In the genomic region with DNA sequence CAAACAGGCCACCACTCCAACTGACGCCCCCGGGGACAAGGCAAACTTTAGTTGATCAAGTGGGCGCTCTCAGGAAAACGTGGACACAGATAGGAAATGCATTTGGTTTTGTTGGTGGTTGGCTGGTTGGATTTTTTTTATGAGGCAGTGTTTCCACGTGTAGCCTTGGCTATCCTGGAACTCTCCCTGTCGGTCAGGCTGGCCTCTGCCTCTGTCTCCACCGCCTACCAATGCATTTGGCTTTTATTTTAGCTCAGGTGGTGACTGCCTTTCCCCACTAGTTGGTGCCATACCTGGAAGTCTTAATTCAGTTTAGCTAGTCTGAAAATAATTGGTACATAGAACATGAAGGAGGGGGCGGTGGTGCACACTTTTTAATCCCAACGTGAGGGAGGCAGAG, we compare ENCODE assay signal across 8 mouse cellular contexts. TPM values are rescaled to one million over a fixed set of nuclear protein-coding genes. Genes with fewer than 3 reads are reported as not detected.
DNase-seq lines count a peak whose midpoint lies in the region; ATAC-seq and TF ChIP-seq lines count a peak whose summit lies in the region.

No protein-coding gene starts in this region.

- peak; percentile 22 for DNase-seq in adrenal gland, postnatal 10 days
- no peak for DNase-seq in adrenal gland, adult 8-10 months
- peak; percentile 73 for DNase-seq in induced T-regulatory cell, adult 2 months (ENCODE audit: low read depth)
- peak in 2 of 3 experiments; percentile 22 to 47 for DNase-seq in liver, embryonic 14.5 days (ENCODE audit: low read depth in 3 of 3, low spot score in 3 of 3)
- DNase-seq in splenic B cell, adult 2 months (ENCODE audit: low read depth, low spot score), result peak; percentile 60
- DNase-seq in frontal cortex, postnatal 25 days (ENCODE audit: low spot score in 2 of 2), result no peak

- H3K4me3 ChIP-seq in embryonic facial prominence, embryonic 12.5 days, result peak overlapping the region; percentile 74
- H3K4me3 ChIP-seq in liver, embryonic 14.5 days (ENCODE audit: insufficient read depth in 1 of 2, low read depth in 2 of 2, low read length in 2 of 2), result peak overlapping the region; percentile 63 to 70

- peaks cover 6% of the 10 kb centered on the region; the same call in 1 of the 2 replicates for H3K4me1 ChIP-seq in embryonic facial prominence, embryonic 12.5 days
- H3K4me1 ChIP-seq in liver, embryonic 14.5 days (replicated peaks; ENCODE audit: control insufficient read depth in 2 of 2, insufficient read depth in 2 of 2, low read length in 1 of 2), result peaks cover 11 to 13% of the 10 kb centered on the region in 2 experiments

- no peak overlapping the region for H3K27ac ChIP-seq in embryonic facial prominence, embryonic 12.5 days
- H3K27ac ChIP-seq in liver, embryonic 14.5 days, result no peak overlapping the region

- WGBS in embryonic facial prominence, embryonic 12.5 days, result 26% methylated on average over 9 of the region's 9 CpGs
- 5% methylated on average over 9 of the region's 9 CpGs for WGBS in liver, embryonic 14.5 days (ENCODE audit: insufficient replicate concordance)

- no peaks in the 10 kb centered on the region for H3K27me3 ChIP-seq in embryonic facial prominence, embryonic 12.5 days
- no peaks in the 10 kb centered on the region for H3K27me3 ChIP-seq in liver, embryonic 14.5 days (ENCODE audit: control insufficient read depth, insufficient read depth, low read length)
- H3K27me3 ChIP-seq in splenic B cell, adult 2 months (ENCODE audit: control insufficient read depth, insufficient read depth, low read length, poor library complexity, severe bottlenecking), result no peaks in the 10 kb centered on the region

- peak; percentile 42 for ATAC-seq in CD4-positive, CD25-positive, alpha-beta regulatory T cell, adult 4 months
- no peak for ATAC-seq in embryonic facial prominence, embryonic 12.5 days (ENCODE audit: insufficient number of reproducible peaks, insufficient read depth, low FRiP score, low TSS enrichment)
- no peak for ATAC-seq in liver, embryonic 14.5 days (ENCODE audit: insufficient read depth)

- peak overlapping the region; percentile 75 for H3K4me2 ChIP-seq in embryonic facial prominence, embryonic 12.5 days (replicated peaks)
- peak overlapping the region; percentile 96 for H3K4me2 ChIP-seq in liver, embryonic 14.5 days (ENCODE audit: low read depth)

- TF ChIP-seq EP300 in liver, embryonic 14.5 days (IDR thresholded peaks at IDR 0.05; ENCODE audit: low read depth), result no peak

- H3K36me3 ChIP-seq in embryonic facial prominence, embryonic 12.5 days, result no peaks in the 10 kb centered on the region; the same call in 1 of the 2 replicates
- no peaks in the 10 kb centered on the region for H3K36me3 ChIP-seq in liver, embryonic 14.5 days (replicated peaks; ENCODE audit: control insufficient read depth, insufficient read depth, low read depth)
- H3K36me3 ChIP-seq in splenic B cell, adult 2 months (ENCODE audit: control insufficient read depth, insufficient read depth, low read length, poor library complexity, severe bottlenecking), result no peaks in the 10 kb centered on the region

- peak; percentile 63 for TF ChIP-seq CTCF in liver, embryonic 14.5 days (IDR thresholded peaks at IDR 0.05; ENCODE audit: low read depth)

- H3K9me3 ChIP-seq in embryonic facial prominence, embryonic 12.5 days, result no peaks in the 10 kb centered on the region
- no peaks in the 10 kb centered on the region for H3K9me3 ChIP-seq in liver, embryonic 14.5 days (ENCODE audit: control insufficient read depth, low read length)

- H3K9ac ChIP-seq in embryonic facial prominence, embryonic 12.5 days, result peak overlapping the region; percentile 80
- peak overlapping the region; percentile 76 for H3K9ac ChIP-seq in liver, embryonic 14.5 days (replicated peaks)

RNA-seq across cellular contexts. Expression of a gene that starts 0.7 kb away (rescaled TPM):
- 1 to 10 TPM; 7.6 to 8.1 TPM for total RNA-seq in adrenal gland, postnatal 10 days (2021)
- total RNA-seq in adrenal gland, adult 8-10 months (2022), result 1 to 10 TPM; 6.3 to 8.1 (median 6.7) TPM
- polyA plus RNA-seq in CD4-positive, CD25-positive, alpha-beta regulatory T cell, adult 4 months (2017; shearing (Covaris generic)), result 10 to 100 TPM in 1 of 2 experiments, 1 to 10 TPM in 1; 9.2 to 12.8 TPM
- polyA plus RNA-seq in embryonic facial prominence, embryonic 12.5 days (2016; fragmentation: Nextera tagmentation; extraction: Ambion mirVana), result 12.1 TPM in 2 replicates
- polyA plus RNA-seq in liver, embryonic 14.5 days (2012; rRNA removed), result 2.4 and 2.7 TPM in 2 replicates
- polyA plus RNA-seq in liver, embryonic 14.5 days (2014; fragmentation: Nextera tagmentation; extraction: Ambion mirVana), result 4.1 and 4.5 TPM in 2 replicates

RNA-seq across cellular contexts. Expression of a gene that starts 8.7 kb away (rescaled TPM):
- total RNA-seq in adrenal gland, postnatal 10 days (2021), result 10 to 100 TPM; 32.0 to 36.0 TPM
- total RNA-seq in adrenal gland, adult 8-10 months (2022), result 10 to 100 TPM; 33.7 to 41.1 (median 37.8) TPM
- 10 to 100 TPM; 24.3 to 48.5 TPM for polyA plus RNA-seq in CD4-positive, CD25-positive, alpha-beta regulatory T cell, adult 4 months (2017; shearing (Covaris generic))
- polyA plus RNA-seq in embryonic facial prominence, embryonic 12.5 days (2016; fragmentation: Nextera tagmentation; extraction: Ambion mirVana), result 31.1 and 31.7 TPM in 2 replicates
- polyA plus RNA-seq in liver, embryonic 14.5 days (2012; rRNA removed), result 3.2 and 4.6 TPM in 2 replicates
- polyA plus RNA-seq in liver, embryonic 14.5 days (2014; fragmentation: Nextera tagmentation; extraction: Ambion mirVana), result 11.0 and 13.1 TPM in 2 replicates

RNA-seq across cellular contexts. Expression of a gene that starts 13.4 kb away (rescaled TPM):
- 10 to 100 TPM; 55.1 to 60.2 TPM for total RNA-seq in adrenal gland, postnatal 10 days (2021)
- 10 to 100 TPM; 64.2 to 72.5 (median 68.0) TPM for total RNA-seq in adrenal gland, adult 8-10 months (2022)
- 10 to 100 TPM; 37.1 to 61.1 TPM for polyA plus RNA-seq in CD4-positive, CD25-positive, alpha-beta regulatory T cell, adult 4 months (2017; shearing (Covaris generic))
- polyA plus RNA-seq in embryonic facial prominence, embryonic 12.5 days (2016; fragmentation: Nextera tagmentation; extraction: Ambion mirVana), result 40.1 and 44.9 TPM in 2 replicates
- polyA plus RNA-seq in liver, embryonic 14.5 days (2012; rRNA removed), result 9.4 and 16.4 TPM in 2 replicates
- polyA plus RNA-seq in liver, embryonic 14.5 days (2014; fragmentation: Nextera tagmentation; extraction: Ambion mirVana), result 21.5 and 22.2 TPM in 2 replicates

RNA-seq across cellular contexts. Expression of a gene that starts 54.6 kb away (rescaled TPM):
- total RNA-seq in adrenal gland, postnatal 10 days (2021), result 100 to 1,000 TPM; 186 to 192 TPM
- total RNA-seq in adrenal gland, adult 8-10 months (2022), result 100 to 1,000 TPM; 174 to 216 (median 181) TPM
- polyA plus RNA-seq in CD4-positive, CD25-positive, alpha-beta regulatory T cell, adult 4 months (2017; shearing (Covaris generic)), result 100 to 1,000 TPM; 381 to 398 TPM
- 489 and 511 TPM in 2 replicates for polyA plus RNA-seq in embryonic facial prominence, embryonic 12.5 days (2016; fragmentation: Nextera tagmentation; extraction: Ambion mirVana)
- polyA plus RNA-seq in liver, embryonic 14.5 days (2012; rRNA removed), result 61.7 and 108 TPM in 2 replicates
- polyA plus RNA-seq in liver, embryonic 14.5 days (2014; fragmentation: Nextera tagmentation; extraction: Ambion mirVana), result 248 and 259 TPM in 2 replicates

Comparison
In these comparisons a context has a peak if more than half of its experiments do, and no peak if none do; other contexts are left out.
1. DNase-seq: peak in adrenal gland, postnatal 10 days (single experiment), induced T-regulatory cell, adult 2 months (single experiment), liver, embryonic 14.5 days (2 of 3) and splenic B cell, adult 2 months (single experiment); none in adrenal gland, adult 8-10 months (single experiment) and frontal cortex, postnatal 25 days (0 of 2).